Mouse (Mus musculus): Measurements from ENCODE around the gene Vmn1r19.
"Not testable (repeated sequence)": the region's sequence is repeated elsewhere in the genome, so short reads cannot be mapped to it uniquely, and the experiment has no call there.

Gene Vmn1r19

DNA sequence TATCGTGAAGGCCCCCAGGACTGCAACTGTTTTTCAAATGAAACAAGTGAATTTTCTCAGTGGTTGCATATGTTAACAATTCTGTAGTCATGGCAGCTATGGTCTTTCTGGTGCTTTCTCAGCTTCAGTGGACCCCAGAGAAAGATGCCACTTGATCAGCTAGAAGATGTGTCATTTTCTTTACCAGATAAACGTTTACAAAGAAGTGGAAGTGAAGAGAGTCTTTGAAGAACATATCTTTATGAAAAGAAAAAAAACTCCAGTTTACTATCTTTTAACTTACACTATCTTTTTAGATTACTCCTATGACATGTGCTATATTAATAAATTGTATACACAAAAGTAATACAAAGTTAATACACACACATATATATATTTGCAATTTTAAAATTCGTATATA, at the start of gene Vmn1r19:
Gene Vmn1r19, plus strand, starts transcription at position 301 of the 400 bp plus-strand sequence.
- TF ChIP-seq GATA4 (IDR thresholded peaks at IDR 0.05; ENCODE audit: insufficient replicate concordance, low read length): not testable (repeated sequence)

DNA sequence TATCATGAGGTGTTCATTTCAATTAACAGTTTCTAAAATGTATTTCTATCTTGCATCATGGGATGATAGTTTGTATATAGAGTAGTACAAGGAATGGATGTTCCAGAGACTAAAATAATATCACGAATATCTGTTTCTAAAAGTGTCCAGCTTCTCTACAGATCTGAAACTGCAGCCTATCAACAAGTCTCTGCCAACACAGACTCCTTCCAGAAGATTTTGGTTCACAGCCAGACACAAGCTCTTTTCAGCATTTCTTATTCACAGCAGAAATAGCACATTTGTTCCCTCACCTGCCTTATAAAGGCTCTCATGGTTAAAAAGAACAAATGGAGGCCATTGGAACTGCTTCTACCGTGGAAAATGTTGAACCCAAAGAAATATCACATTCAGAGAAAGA, 46.7 kb upstream of the Vmn1r19 start:
- TF ChIP-seq GATA4 (IDR thresholded peaks at IDR 0.05; ENCODE audit: insufficient replicate concordance, low read length): no peak

DNA sequence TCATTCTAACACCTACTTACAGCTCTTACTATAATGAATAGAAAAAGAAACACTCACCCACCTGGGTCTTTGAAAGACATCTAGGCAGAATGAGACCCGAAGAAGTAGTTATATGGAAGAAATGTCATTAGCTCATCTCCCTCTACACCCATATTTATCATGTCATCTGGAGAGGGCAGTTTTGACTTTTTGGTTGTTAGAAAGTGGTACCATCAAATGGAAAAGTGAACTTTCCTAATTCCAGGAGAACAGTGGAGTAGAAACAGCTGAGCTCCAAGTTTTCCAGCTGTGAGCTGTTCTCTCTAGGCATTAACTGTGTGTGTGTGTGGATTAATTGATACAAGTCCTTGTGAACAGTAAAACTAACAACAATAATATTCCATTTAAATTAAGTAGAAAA, 40.0 kb upstream of the Vmn1r19 start, which contains the start of gene Vmn1r17:
Gene Vmn1r17, minus strand, starts transcription at position 101 of the 400 bp plus-strand sequence.
- no peak for TF ChIP-seq GATA4 (IDR thresholded peaks at IDR 0.05; ENCODE audit: insufficient replicate concordance, low read length)

DNA sequence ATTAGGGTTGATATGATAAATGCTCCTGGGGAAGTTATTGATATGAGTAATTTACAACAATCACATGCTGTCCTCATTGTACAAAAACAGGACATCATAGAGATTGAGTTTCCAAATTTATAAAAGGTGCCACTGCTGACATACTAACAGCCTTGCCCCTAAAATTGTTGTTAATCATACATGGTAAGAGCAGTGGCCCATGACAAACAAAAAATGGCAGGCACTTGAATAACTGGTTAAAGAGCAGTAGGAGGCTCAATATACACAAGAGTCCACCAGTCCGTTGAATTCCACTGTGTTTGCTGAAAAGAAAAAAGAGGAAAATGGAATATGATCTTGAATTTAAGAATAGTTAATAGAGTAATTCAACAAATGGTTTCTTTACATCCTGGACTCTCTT, 36.1 kb upstream of the Vmn1r19 start:
- no peak for TF ChIP-seq GATA4 (IDR thresholded peaks at IDR 0.05; ENCODE audit: insufficient replicate concordance, low read length)

DNA sequence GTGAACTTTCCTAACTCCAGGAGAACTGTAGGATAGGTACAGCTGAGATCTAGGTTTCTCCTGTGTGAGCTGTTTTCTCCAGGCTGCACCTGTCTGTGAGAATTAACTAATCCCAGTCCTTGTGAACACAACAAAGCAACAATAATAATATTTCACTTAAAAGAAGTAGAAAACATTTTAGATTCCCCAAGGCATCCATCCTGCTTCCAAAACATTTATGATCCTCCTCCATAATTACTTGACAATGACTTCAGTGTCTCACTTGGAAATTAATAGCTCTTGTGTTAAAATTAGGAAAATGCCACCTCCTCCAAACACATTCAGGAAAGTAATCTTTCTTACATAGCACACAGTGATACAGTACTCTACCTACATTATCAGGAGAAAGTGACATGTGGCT, 7.9 kb upstream of the Vmn1r19 start, which contains the start of gene Vmn1r18:
Gene Vmn1r18, minus strand, starts transcription at position 101 of the 400 bp plus-strand sequence.
- TF ChIP-seq GATA4 (IDR thresholded peaks at IDR 0.05; ENCODE audit: insufficient replicate concordance, low read length): no peak

DNA sequence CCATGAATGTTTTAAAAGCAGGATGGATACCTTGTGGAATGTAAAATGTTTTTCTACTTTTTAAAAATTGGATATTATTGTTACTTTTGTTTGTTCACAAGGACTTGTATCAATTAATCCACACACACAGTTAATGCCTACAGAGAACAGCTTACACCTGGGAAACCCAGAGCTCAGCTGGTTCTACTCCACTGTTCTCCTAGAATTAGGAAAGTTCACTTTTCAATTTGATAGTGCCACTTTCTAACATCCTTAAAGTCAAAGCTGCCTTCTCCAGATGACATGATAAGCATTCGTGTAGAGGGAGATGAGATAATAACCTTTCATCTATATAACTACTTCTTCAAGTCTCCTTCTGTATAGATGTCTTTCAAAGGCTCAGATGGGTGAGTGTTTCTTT, 25.1 kb downstream of the Vmn1r19 start, which contains the start of gene Vmn1r20:
Gene Vmn1r20, plus strand, starts transcription at position 301 of the 400 bp plus-strand sequence.
- no peak for TF ChIP-seq GATA4 (IDR thresholded peaks at IDR 0.05; ENCODE audit: insufficient replicate concordance, low read length)

DNA sequence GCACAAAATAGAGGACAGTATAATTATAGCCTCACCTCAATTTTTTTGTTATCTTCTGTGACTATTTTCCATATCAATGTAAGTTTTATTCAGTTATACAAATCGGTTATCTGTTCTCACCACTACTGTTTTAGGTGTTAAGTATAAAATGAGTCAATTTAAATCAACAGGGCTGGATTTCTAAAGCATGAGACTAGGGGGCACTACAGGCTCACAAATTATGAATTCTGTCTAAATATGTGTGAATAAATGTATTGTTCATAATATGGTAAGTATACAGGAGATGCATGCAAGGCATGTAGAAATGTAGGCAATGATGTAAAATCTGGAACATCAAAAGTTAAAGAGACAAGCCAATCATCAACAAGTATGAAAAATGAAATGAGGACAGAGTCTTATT, 27.6 kb downstream of the Vmn1r19 start:
- no peak for TF ChIP-seq GATA4 (IDR thresholded peaks at IDR 0.05; ENCODE audit: insufficient replicate concordance, low read length)
